Mouse (Mus musculus) C2C12 (cell line): ENCODE results near the gene Gpc6.

ENCODE experiments used
- CTCF ChIP-seq: IDR thresholded peaks from one replicate; pipeline ENCODE4 v1.5.1; 2011; ENCODE audit not compliant: control insufficient read depth, insufficient read depth, insufficient read length
- MAX ChIP-seq: IDR thresholded peaks from one replicate; pipeline ENCODE4 v1.6.1; 2011; ENCODE audit warnings: mild to moderate bottlenecking, control low read depth
- MYOG ChIP-seq: IDR thresholded peaks from one replicate; pipeline ENCODE4 v1.6.1; 2011; ENCODE audit not compliant: control insufficient read depth, insufficient read length; ENCODE audit errors: extremely low read depth

DNA sequence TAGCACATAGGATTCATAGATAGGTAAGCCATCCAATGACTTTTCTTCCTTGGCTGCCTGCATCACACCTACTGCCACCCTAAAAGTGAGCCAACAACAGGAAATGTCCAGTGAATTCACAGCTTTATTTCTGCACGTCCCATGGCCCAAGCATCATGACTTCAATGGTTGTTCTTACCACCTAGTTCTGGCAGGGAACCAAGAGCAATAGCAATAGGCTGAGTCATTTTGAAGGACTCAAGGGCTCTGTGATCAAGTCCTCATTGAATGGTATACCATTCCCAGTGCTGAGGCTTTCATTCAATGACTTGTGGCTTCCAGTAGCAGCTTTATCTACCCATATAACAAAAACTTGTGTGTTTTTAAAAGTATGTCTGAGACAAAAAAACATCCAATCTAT, 13.3 kb upstream of the Gpc6 start:
- TF ChIP-seq CTCF (no peak), MYOG (no peak), MAX (no peak)
